Mouse (Mus musculus) C2C12 (cell line): Measurements from ENCODE around the gene Pcdh19.

Source experiments
- CEBPB ChIP-seq: IDR thresholded peaks from one replicate; pipeline ENCODE4 v1.6.1; 2011; ENCODE audit warnings: low read depth, mild to moderate bottlenecking, control low read depth, moderate library complexity
- CTCF ChIP-seq: IDR thresholded peaks from one replicate; pipeline ENCODE4 v1.5.1; 2011; ENCODE audit not compliant: control insufficient read depth, insufficient read depth, insufficient read length
- MAX ChIP-seq: IDR thresholded peaks from one replicate; pipeline ENCODE4 v1.6.1; 2011; ENCODE audit warnings: mild to moderate bottlenecking, control low read depth
- MYOD1 ChIP-seq: IDR thresholded peaks from one replicate; pipeline ENCODE4 v1.6.1; 2011; ENCODE audit warnings: low read depth; ENCODE audit not compliant: control insufficient read depth, insufficient read length
- MYOG ChIP-seq: IDR thresholded peaks from one replicate; pipeline ENCODE4 v1.6.1; 2011; ENCODE audit not compliant: control insufficient read depth, insufficient read length; ENCODE audit errors: extremely low read depth
- USF1 ChIP-seq: IDR thresholded peaks from one replicate; pipeline ENCODE4 v1.6.1; 2011; ENCODE audit warnings: low read depth, mild to moderate bottlenecking, control low read depth, moderate library complexity

DNA sequence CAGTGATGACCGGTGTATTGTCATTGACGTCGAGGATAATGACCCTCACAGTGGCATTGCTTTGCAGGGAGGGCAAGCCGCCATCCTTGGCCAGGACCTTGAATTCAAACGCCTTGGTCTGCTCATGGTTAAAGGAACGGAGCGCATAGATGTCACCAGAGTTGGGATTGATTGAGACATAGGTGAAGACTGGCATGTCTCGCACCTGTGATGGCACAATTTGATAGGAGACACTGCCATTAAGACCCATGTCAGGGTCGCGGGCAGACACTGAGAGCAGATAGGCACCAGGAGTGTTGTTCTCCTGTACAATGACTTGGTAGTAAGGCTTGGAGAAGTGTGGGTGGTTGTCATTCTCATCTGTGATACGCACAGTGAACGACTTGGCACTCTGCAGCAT is 3.2 kb downstream of the Pcdh19 start:
- no peak for TF ChIP-seq CTCF
- TF ChIP-seq MAX: no peak
- no peak for TF ChIP-seq USF1
- no peak for TF ChIP-seq CEBPB
- TF ChIP-seq MYOD1: no peak
- TF ChIP-seq MYOG: no peak
